Mouse (Mus musculus) T-helper 2 cell (primary cell): ENCODE data around the gene Dagla.

ENCODE experiments used
- in situ Hi-C: fragments of 300-600 bp; cut with MboI, MseI; formaldehyde crosslinking; loops from one replicate; pipeline ENCODE4 v1.15.1; 2025; ENCODE audit warnings: high pct_unique_total_duplicates

Gene Dagla

DNA sequence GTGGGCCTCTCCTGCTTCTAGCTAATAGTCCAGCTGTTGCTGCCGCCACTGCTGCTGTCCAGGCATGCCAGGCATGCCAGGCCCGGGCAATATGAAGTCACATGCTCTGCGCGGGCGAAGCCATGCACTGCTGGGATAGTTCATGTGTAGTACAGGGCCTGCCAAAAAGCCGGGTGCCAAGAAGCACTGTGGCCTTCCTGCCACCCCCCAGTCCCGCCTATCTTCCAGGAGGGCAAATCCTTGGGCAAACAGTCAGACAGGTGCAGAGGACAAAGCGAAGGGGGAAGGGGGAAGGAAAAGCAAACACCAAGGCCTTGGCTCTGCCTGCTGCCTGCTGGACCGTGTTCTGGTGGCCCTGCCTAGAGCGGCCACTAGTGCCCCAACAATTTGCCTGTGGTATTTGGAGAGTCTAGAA lies 18.2 kb downstream of the Dagla start:
- in situ Hi-C loops, result no loop called here

DNA sequence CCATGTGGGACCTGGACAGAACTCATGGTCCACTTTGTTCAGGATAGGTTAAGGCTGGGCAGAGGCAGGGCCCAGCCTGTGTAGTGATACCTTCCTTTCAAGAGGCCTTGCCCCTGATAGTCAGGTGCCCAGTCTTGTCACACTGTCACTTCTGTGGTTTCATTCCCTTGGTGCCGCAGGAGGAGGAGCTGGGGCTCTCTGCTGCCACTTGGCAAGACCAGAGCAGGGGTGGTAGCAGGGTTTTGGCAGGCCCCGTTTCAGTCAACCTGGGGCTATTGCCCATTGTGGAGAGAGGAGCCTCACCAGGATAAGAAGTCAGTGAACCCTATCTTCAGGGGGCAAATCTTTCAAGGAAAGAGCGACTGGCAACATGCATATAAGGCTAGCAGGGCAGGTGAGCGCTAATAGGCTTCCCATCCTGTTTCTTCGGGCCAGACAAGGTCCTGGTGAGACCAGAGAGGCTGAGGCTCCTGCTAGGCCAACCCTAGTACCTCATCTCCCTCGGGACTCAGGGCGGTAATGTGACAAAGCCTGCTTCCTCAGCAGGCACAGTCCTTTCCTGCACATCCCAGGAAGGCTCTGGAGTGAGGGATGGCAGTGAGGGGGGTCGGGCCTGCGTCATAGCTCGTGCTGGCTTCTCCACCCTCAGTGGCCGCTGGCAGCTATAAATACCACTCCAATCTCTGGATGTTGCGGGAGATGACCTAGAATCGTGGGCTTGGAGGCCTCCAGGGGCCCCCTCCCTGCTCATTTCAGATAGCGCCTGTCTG lies 23.7 kb downstream of the Dagla start:
- in situ Hi-C loops, result no loop called here

DNA sequence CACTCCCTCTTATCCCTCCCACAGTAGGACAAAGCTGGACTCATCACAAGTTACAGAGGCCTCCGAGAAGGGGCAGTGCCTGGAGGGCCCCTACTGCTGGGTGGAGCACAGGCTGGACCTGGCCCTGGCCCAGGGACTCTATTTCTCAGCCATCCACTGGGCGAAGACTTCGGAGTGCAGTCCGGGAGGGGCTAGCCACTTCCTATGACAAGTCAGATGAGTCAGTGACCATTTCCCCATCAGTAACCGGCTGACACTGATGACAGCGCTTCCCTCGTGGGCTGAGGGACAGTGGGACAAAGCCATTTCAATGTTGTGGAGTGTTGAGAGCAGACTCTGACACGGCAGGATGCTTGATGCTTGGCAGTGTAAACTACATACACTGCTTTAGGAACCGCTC lies 25.0 kb downstream of the Dagla start:
- in situ Hi-C loops, result no loop called here

DNA sequence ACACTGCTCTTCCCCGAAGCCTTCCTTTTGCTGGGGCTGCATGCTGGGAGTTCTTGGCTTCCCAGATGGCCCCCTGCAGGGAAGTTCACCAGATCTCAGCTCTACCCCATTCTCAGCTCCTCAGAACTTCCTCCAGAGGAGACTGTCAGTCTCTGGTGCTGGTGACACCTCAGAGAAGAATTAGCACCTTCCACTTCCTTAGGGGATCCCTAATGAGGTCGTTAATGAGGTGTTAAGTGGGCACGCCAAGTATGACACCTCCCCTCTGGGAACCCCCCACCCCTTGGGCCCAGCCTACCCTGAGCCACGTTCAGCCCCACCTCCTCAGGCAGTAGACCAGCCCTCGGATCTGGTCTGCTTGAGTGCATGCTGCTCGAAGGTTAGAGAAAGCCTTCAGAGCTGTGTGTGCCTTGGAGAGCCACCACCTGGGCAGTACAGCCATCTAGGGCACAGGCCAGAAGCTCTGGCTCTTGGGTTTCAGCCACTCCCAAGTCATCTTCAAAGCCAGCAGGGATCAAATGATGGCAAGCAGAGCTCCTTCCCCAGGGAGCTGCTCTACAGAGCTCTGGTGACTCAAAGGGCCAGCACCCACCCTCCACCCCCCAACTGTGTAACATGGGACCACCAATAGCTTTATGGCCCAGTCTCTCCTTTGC lies 25.9 kb downstream of the Dagla start:
- in situ Hi-C loops, result no loop called here

DNA sequence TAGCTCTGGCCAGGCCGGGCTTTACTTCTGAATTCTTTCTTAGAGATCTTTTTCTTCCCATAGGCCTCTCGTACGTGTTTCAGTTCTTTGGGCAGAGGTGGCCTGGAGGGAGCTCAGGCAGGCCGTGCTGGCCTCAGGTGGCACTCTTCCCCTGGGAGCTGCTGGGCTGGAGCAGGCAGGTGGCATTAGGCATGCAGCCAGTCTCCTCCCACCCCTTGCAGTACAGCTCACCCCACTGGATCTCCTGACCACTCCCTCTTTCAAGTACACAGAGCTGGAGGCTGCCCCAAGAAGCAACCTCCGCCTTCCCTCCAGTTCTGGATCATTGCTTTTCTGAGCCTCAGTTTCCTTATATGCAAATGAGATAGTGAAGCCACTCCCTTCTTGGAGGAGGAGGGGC lies 26.9 kb downstream of the Dagla start:
- in situ Hi-C loops, result no loop called here

DNA sequence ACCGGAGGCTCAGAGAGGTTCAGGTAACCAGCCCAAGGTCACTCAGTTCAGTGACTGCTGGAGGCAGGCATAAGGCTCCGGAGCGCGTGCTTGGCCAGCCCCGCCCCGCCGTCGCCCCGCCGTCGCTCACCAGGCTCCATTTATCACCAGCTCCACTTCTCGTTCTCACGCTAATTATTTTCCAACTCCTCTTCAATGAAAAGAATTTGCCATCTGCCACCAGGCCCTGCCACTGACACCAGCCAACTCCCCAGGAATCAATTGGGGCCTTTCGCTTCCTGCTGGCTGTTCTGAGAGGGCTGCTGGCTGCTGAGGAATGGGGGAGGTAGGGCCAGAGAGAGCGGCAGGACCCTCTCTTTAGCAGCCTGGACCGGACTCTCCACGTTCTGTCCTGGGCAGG lies 27.3 kb downstream of the Dagla start:
- in situ Hi-C loops, result no loop called here

DNA sequence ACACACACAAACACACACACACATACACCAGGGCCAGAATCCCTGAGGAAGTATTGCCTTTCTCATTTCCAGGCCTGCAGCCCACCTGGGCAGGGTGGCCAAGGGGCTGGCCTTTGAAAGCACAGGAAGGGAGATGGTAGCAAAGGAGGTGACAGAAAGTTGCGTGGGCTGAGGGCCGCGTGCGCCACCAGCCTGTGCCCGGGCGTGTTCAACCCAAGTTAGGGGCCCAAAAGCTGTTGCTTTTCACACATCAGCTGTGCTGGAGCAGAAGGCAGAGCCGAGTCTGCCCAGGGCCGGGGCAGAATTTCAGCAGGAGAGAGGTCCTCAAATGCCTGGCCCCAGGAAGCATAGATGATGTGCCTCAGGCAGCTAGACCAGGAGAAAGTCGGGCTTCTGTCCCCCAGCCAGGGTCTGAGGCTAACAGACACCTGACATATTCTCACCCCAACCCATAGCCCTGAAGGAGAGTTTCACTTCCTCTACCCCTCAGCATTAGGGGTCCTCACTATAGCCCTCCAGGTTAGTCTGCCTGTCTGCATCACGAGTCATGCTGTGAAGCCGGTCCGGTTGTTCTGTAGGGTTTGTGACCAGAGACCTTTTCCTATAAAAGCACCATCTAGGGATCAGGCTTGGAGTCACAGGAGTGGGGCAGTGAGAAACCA lies 28.1 kb downstream of the Dagla start:
- in situ Hi-C loops, result no loop called here

DNA sequence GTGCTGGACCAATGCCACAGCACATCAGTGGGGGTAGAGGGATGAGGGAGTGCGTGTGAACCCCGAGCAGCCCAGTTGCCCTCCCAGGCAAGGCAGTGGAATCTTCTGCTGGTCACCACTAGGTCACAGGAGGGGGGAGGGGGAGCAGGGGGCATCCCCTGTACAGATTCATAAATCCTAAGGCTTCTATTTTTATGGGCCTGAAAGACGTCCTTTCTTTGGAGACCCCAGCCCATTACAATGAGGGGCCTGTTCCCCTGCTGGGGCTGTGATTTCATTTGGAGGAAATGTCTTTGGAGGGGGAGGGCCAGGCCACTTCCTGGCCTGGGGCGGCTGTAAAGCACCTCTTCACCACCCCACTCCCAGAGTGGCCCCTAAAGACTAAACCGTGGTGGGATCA lies 30.6 kb downstream of the Dagla start:
- in situ Hi-C loops, result no loop called here

DNA sequence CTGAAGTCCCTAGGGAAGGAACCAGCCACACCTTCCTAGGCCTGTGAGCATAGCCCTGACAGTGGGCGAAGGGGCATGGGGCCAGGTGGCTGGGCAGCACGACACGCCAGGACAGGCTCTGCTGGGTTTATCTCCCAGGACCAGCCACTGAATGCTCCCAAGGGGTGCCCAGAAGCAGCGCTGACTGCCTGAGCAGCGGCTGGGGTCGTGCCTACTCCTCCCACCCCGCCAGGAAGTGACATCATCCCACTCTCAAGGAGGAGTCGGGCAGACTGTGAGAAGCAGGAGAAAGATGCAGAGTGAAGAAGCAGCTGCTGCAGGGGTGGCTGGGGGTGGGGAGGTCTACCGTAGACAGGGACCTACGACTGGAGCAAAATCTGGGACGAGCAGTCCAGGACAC lies 31.9 kb downstream of the Dagla start:
- in situ Hi-C loops, result no loop called here

DNA sequence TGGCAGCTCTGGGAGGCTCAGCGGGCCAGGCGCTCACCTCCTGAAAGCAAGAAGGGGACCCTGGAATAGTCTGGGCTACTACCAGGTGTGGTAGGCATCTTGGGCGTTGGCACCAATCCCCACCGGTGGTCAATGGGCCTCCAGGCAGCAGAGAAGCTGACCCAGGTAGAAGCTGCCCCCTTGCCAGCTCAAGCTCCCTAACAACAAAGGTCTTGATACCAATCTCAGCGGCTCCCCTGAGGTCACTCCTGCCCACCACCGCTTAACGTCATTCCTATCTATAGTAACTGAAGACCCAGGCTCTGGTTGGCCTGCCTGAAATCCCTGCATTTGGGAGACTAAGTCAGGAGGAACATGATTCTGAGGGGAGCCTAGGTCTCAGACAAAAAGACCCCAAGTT lies 33.1 kb downstream of the Dagla start:
- in situ Hi-C loops, result no loop called here

DNA sequence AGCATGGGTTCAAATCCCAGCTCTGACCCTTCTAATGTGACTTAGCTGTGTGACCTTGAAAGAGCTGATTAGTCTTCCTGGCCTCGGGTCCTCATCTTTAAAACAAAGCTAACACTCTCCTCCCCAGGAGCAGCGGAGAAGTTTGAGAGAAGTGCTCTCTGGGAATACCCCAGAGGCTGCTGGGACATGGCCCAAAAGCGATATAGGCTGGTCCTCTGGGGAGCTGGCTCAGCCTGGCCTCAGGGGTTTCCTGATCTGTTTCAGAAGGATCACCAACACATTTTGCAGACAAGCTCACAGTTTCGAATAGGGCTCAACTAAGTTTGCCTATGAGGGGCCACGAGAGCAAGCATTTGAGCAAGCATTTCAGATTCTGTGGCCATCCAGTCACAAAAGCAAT lies 34.3 kb downstream of the Dagla start:
- in situ Hi-C loops, result no loop called here

DNA sequence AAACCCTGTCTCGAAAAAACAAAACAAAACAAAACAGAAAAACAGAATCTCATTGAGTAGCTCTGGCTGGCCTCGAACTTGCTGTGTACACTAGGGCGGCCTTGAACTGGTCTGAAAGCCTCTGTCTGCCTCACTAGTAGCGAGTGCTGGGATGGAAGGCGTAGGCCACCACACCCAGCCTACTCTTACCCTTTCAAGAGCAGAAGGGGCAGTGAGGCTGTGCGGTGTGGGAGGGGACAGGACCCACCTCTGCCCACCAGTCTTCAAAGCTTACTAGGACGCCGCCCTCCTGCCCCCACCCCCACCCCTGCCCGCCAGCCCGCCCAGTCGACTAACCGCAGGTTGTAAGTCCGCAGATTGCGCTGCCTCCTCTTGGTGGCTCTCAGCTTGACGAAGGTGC lies 35.8 kb downstream of the Dagla start:
- in situ Hi-C loops, result no loop called here

DNA sequence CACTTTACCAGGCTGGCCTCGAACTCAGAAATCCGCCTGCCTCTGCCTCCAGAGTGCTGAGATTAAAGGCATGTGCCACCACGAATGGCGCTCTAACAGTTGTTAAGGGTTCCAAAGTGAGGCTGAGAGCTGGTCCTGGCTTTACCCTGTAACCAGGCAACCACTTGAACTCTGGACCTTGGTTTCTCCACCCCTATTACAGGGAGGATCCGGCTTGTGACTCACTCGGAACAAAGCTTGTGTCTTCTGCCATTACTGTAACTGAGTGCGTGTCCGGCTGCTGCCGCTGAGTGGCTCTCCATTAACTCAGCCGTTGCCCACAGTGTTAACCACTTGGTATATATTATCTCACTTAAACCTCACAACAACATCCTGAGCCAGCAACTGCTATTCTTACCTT lies 36.7 kb downstream of the Dagla start:
- in situ Hi-C loops, result no loop called here

DNA sequence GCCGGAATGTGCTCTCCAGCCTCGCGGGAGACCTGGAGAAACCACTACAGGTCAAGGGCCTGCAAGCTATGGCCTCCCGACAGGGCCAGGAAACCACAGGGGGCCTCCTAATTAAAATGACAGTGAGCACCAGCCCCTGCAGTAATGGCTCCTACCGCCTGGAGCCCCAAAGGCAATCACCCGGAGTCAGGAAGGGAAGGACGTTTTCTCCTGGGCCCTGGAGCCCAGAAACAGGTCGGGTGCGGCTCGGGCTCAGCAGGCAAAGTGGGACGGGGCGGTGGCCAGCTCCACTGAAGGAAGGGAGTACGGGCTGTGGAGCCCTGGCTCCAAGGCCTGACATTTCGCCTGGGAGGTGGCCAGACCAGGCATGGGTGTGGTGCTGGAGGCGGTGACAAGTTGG lies 37.6 kb downstream of the Dagla start:
- in situ Hi-C loops, result no loop called here

DNA sequence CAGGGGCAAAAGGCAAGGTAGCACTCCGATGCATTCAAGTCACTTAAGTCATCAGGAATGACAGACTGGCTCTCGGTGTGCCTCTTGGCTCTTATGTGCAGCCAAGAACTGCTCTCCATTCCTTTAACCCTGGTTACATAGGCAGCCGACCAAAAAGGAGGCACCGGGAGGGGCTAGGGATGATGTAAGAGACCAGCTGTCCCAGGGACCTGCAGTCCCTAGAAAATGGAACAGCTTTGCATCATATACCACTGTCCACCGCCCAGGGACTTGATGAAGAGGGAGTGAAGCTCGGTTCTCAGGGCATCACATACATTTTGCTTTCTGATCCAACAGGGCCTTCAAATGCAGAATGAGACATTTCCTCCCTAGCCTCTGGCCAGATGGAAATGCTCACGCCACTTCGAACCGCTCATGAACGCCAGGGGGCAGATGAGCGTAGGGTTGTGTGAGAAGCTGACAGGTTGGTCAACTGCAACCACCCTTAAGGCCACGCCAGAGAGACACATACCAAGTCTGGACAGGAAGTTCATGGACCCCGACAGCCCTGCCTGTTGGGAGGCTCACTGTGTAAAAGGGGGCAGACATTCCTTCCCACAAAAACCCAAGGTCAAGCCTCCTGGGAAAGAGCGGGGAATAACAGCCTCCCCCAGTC lies 38.4 kb downstream of the Dagla start:
- in situ Hi-C loops, result no loop called here

DNA sequence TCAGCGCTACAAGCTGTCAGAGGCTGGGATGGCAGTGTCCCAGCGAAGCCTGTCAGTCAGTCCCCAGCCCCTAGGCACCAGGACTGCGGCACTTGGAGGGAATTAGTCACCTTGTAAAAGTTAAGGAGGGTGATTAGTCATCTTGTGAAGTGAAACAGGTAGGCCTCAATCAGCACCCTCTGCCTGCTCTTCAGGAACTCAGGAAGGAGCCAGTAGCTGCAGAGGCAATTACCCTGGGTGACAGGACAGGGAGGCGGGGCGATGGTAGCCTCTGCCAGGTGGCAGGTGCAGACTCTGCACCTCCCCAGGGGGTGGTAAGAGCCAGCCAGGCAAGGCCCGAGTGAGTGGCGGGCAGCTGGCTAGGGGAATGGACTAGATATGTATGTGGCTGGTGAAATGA lies 43.3 kb downstream of the Dagla start:
- in situ Hi-C loops, result no loop called here

DNA sequence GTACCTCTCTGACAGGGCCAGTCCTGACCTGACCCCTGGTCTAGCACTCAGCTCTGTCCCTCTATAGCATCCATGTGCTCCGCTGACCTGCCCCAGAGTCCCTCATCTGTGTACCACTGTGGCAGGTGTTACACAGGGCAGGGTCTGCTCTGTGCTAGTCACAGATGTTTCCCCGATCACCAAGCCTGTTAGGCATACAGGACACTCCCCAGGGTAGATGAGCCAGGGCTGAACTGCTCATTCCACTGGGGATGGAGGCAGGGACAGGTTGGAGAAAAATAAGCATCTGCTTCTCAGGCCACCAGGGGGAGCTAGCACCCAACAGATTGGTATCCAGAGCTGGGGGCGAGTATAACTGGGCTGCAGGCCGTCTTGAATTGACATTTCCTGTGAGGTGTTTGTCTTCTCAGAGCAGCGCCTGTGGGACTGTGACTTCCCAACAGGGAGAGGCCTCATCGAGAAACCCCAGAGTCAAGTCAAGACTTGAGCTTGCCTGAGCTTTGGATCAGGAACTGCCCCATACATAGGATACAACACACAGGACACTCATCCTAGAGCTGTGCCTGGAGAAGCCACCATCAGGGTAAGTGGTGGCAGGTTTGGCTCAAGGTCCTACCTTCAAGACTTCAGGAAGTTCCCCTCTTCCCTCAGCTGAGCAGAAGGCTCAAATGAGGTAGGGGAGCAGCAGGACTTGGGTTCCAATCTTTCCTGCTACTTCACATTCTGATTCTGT lies 46.2 kb downstream of the Dagla start:
- in situ Hi-C loops, result loop anchor here (5.0 to 10.0 kb wide), 2 partner anchors 49 to 226 kb away; partner anchors contain the start of gene Ppp1r32

DNA sequence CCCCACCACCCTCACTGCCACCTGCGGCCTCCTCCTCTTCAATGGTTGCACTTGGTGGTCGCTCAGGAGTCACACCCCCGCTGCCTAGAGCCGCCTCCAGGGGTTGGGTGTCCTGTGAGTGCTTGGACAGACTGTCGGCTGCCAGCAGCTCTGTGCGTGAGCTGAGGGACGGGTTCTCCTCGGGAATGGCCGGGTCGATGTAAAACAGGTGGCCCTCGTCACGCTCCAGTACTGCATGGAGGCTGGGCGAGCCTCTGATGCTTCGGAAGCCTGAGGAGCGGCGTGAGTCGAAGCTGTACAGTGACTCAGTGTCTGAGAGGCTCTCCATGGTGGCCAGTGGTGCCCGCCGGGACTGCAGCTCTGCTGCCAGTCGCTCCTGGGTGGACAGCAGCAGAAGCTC lies 56.5 kb downstream of the Dagla start:
- in situ Hi-C loops, result no loop called here

DNA sequence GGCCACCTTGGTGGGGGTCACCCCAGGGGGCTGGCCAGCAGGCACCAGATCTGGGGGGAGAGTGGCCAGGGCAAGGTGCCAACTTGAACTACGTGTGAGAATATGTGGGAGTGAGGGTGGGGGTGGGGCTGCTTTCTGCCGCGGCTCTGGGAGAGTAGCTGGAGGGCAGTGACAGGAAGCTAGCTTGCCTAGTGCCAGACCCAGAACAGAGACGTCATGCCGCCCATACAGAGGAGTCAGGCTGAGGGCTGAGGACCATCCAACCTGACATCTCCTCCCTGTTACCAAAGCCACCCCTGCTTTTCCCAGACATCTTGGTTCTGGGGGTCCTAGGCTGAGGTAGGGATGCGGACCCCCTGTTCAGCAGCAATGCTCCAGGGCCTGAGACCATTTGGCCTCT lies 57.5 kb downstream of the Dagla start:
- in situ Hi-C loops, result no loop called here

DNA sequence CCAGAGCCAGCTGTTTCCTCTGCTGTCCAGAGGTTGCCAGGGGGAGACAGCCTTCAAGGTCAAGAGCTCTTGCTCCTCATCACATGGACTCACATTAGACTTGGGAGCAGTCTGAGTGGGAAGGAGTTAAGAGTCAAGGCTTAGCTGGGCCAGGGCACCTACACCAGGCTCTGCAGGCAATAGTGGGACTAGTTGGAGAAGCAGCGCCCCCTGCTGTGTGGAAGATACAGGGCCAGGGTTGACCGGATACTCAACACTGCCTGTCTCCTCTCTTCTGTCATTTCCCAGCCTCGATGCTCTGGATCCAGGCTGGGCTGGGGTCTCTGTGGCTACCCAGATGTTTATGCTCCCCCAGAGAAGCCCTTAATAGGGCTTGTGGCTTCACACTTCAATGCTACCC lies 60.5 kb downstream of the Dagla start:
- in situ Hi-C loops, result no loop called here

DNA sequence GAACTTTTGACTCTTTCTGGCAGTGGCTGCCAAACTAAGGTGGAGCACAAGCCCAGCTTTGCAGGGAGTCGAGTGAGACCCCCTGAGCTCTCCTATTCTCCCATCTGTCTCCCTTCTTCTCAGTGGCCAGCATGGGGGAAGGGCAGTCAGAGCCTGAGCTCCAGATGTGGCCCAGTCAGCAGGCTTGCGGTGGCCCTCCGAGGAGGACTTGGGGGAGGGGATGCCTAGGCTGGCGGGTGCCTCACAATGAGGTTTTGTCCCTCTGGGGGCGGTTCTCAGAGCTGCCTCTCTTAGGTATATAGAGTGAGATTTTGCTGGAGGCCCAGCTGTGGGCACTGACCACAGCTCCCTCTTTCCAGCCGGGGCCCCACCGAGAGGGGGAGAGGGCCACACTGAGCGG lies 61.8 kb downstream of the Dagla start:
- in situ Hi-C loops, result no loop called here
